Comparison of ENCODE assay signal across 7 mouse cellular contexts in genomic region chr5:114948891-114949290, GRCm38 (mm10). TPM values are rescaled to one million over a fixed set of nuclear protein-coding genes. Genes with fewer than 3 reads are reported as not detected.
DNase-seq lines count a peak whose midpoint lies in the region; ATAC-seq and TF ChIP-seq lines count a peak whose summit lies in the region.

No protein-coding gene starts in this region.

- TF ChIP-seq POLR2A in lung, adult 2 months (IDR thresholded peaks at IDR 0.05; ENCODE audit: borderline replicate concordance, extremely low read depth, low read depth, low read length) = no peak

- intact Hi-C loops in gastrocnemius, postnatal 14 days (cut with DNase I; ENCODE audit: low total_unique reads) = no loop called here

- no peak overlapping the region for H3K4me2 ChIP-seq in lung, embryonic 14.5 days
- H3K4me2 ChIP-seq in hindbrain, embryonic 14.5 days (replicated peaks) = no peak overlapping the region

- TF ChIP-seq CTCF in lung, embryonic 14.5 days (IDR thresholded peaks at IDR 0.05; ENCODE audit: low read depth) = no peak
- no peak for TF ChIP-seq CTCF in lung, adult 2 months (IDR thresholded peaks at IDR 0.05; ENCODE audit: insufficient read depth, low read length)

- peaks cover 32% of the 10 kb centered on the region for H3K36me3 ChIP-seq in lung, embryonic 14.5 days (ENCODE audit: insufficient read depth)
- peaks cover 47% of the 10 kb centered on the region for H3K36me3 ChIP-seq in hindbrain, embryonic 14.5 days (replicated peaks; ENCODE audit: control insufficient read depth, insufficient read depth)

- H3K4me1 ChIP-seq in lung, embryonic 14.5 days (ENCODE audit: insufficient read depth) = 0 out of 2 replicates have a peak, but pooled peaks cover 4% of the 10 kb centered on the region
- no peaks in the 10 kb centered on the region for H3K4me1 ChIP-seq in lung, adult 2 months (ENCODE audit: control insufficient read depth, insufficient read depth, low read length)
- no peaks in the 10 kb centered on the region for H3K4me1 ChIP-seq in hindbrain, embryonic 14.5 days (replicated peaks; ENCODE audit: control insufficient read depth, insufficient read depth, low read length)

- H3K27me3 ChIP-seq in lung, embryonic 14.5 days (ENCODE audit: insufficient read depth, low read length) = no peaks in the 10 kb centered on the region
- no peaks in the 10 kb centered on the region for H3K27me3 ChIP-seq in hindbrain, embryonic 14.5 days (ENCODE audit: control insufficient read depth, insufficient read depth, low read length)

- H3K27ac ChIP-seq in lung, embryonic 14.5 days (ENCODE audit: low read depth) = no peak overlapping the region
- no peak overlapping the region for H3K27ac ChIP-seq in hindbrain, embryonic 14.5 days

- no peak overlapping the region for H3K4me3 ChIP-seq in lung, embryonic 14.5 days (ENCODE audit: low read depth, low read length)
- no peak overlapping the region for H3K4me3 ChIP-seq in lung, adult 2 months (replicated peaks; ENCODE audit: extremely low read depth, low read depth, low read length)
- H3K4me3 ChIP-seq in hindbrain, embryonic 14.5 days (replicated peaks; ENCODE audit: low read length) = no peak overlapping the region

- 20% methylated on average over 6 of the region's 6 CpGs for WGBS in lung, embryonic 14.5 days
- WGBS in lung, adult 2 months = 19% methylated on average over 6 of the region's 6 CpGs
- 56% methylated on average over 6 of the region's 6 CpGs for WGBS in hindbrain, embryonic 14.5 days

- no peaks in the 10 kb centered on the region for H3K9me3 ChIP-seq in lung, embryonic 14.5 days (ENCODE audit: low read depth, low read length)
- H3K9me3 ChIP-seq in hindbrain, embryonic 14.5 days (ENCODE audit: control insufficient read depth, low read length) = no peaks in the 10 kb centered on the region

- H3K9ac ChIP-seq in lung, embryonic 14.5 days = no peak overlapping the region
- no peak overlapping the region for H3K9ac ChIP-seq in hindbrain, embryonic 14.5 days

- ATAC-seq in lung, embryonic 14.5 days (ENCODE audit: insufficient read depth) = peak; percentile 72
- no peak for ATAC-seq in hindbrain, embryonic 14.5 days (ENCODE audit: low FRiP score)
- ATAC-seq in frontal cortex, adult (ENCODE audit: low TSS enrichment) = no peak

- peak; percentile 88 for DNase-seq in lung, embryonic 14.5 days
- no peak for DNase-seq in lung, adult 2 months
- peak; percentile 51 for DNase-seq in cerebellum, adult 8-10 months
- DNase-seq in hindbrain, embryonic 14.5 days (ENCODE audit: low spot score) = peak; percentile 63
- DNase-seq in right cerebral cortex, postnatal 25 days = peak; percentile 14
- DNase-seq in gastrocnemius, postnatal 14 days = no peak

RNA-seq across cellular contexts. Expression of gene 2210016L21Rik, which starts 6.9 kb away (rescaled TPM):
- polyA plus RNA-seq in lung, embryonic 14.5 days (2014; fragmentation: Nextera tagmentation; extraction: Ambion mirVana) = 44.3 and 50.6 TPM in 2 replicates
- polyA plus RNA-seq in lung, adult 2 months (2012; rRNA removed) = 15.9 and 16.6 TPM in 2 replicates
- polyA plus RNA-seq in hindbrain, embryonic 14.5 days (2014; fragmentation: Nextera tagmentation; extraction: Ambion mirVana) = 126 and 135 TPM in 2 replicates
- 10 to 100 TPM; 26.3 to 30.7 TPM for total RNA-seq in gastrocnemius, postnatal 14 days (2021)

RNA-seq across cellular contexts. Expression of gene Hnf1a, which starts 22.0 kb away (rescaled TPM):
- polyA plus RNA-seq in lung, embryonic 14.5 days (2014; fragmentation: Nextera tagmentation; extraction: Ambion mirVana) = 0.05 TPM in 1 of 2 replicates, not detected in the other
- 0.08 TPM in 1 of 2 replicates, not detected in the other for polyA plus RNA-seq in lung, adult 2 months (2012; rRNA removed)
- 0.07 TPM in 1 of 2 replicates, not detected in the other for polyA plus RNA-seq in hindbrain, embryonic 14.5 days (2014; fragmentation: Nextera tagmentation; extraction: Ambion mirVana)
- not detected for total RNA-seq in gastrocnemius, postnatal 14 days (2021)

RNA-seq across cellular contexts. Expression of gene Oasl1, which starts 25.9 kb away (rescaled TPM):
- 0.50 TPM in 2 replicates for polyA plus RNA-seq in lung, embryonic 14.5 days (2014; fragmentation: Nextera tagmentation; extraction: Ambion mirVana)
- 2.3 and 2.7 TPM in 2 replicates for polyA plus RNA-seq in lung, adult 2 months (2012; rRNA removed)
- 0.13 and 0.25 TPM in 2 replicates for polyA plus RNA-seq in hindbrain, embryonic 14.5 days (2014; fragmentation: Nextera tagmentation; extraction: Ambion mirVana)
- total RNA-seq in gastrocnemius, postnatal 14 days (2021) = not detected

RNA-seq across cellular contexts. Expression of gene Oasl2, which starts 52.2 kb away (rescaled TPM):
- polyA plus RNA-seq in lung, embryonic 14.5 days (2014; fragmentation: Nextera tagmentation; extraction: Ambion mirVana) = 2.8 and 4.5 TPM in 2 replicates
- polyA plus RNA-seq in lung, adult 2 months (2012; rRNA removed) = 17.0 and 21.4 TPM in 2 replicates
- 3.7 and 5.0 TPM in 2 replicates for polyA plus RNA-seq in hindbrain, embryonic 14.5 days (2014; fragmentation: Nextera tagmentation; extraction: Ambion mirVana)
- total RNA-seq in gastrocnemius, postnatal 14 days (2021) = under 1 TPM; 0.38 to 0.88 TPM

Comparison
In these comparisons a context has a peak if more than half of its experiments do, and no peak if none do; other contexts are left out.
1. DNase-seq: peak in lung, embryonic 14.5 days (single experiment), cerebellum, adult 8-10 months (single experiment), hindbrain, embryonic 14.5 days (single experiment) and right cerebral cortex, postnatal 25 days (single experiment); none in lung, adult 2 months (single experiment) and gastrocnemius, postnatal 14 days (single experiment).